Mouse (Mus musculus) adrenal gland, postnatal 10 days (tissue): ENCODE data around the gene Tmem59. TPM values are rescaled to one million over a fixed set of nuclear protein-coding genes. Genes with fewer than 3 reads are reported as not detected.

Experiments
- DNase-seq: peaks from one replicate; pipeline ENCODE4 v3.0.0; 2021; ENCODE audit warnings: mixed read lengths
- total RNA-seq, 2 experiments: library from RNA; stranded (reverse); gene quantifications; 2 replicates each; pipeline ENCODE4 v1.2.3; 2021

Gene Tmem59
- total RNA-seq, 2 experiments from 2014 or later = 288 to 289 TPM

DNA sequence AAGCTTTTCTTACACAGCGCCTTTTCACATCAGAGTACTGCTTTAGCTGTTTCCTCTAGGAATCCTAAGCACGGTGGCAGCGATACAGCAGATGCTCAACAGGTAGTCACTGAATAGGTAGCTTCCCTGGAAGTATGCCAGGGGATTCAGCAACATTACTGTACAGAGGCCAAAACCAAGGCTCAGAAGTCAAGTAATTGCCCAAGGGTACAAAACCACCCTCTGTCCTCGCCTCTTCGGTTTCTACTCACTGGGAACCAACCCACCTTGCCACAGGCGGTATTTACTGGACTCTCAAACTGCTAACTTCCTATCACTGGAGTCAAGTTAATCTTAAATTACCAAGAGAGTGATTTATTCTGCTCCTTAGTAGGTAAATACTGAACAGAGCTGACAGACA lies 62.0 kb downstream of the Tmem59 start:
- DNase-seq = no peak

DNA sequence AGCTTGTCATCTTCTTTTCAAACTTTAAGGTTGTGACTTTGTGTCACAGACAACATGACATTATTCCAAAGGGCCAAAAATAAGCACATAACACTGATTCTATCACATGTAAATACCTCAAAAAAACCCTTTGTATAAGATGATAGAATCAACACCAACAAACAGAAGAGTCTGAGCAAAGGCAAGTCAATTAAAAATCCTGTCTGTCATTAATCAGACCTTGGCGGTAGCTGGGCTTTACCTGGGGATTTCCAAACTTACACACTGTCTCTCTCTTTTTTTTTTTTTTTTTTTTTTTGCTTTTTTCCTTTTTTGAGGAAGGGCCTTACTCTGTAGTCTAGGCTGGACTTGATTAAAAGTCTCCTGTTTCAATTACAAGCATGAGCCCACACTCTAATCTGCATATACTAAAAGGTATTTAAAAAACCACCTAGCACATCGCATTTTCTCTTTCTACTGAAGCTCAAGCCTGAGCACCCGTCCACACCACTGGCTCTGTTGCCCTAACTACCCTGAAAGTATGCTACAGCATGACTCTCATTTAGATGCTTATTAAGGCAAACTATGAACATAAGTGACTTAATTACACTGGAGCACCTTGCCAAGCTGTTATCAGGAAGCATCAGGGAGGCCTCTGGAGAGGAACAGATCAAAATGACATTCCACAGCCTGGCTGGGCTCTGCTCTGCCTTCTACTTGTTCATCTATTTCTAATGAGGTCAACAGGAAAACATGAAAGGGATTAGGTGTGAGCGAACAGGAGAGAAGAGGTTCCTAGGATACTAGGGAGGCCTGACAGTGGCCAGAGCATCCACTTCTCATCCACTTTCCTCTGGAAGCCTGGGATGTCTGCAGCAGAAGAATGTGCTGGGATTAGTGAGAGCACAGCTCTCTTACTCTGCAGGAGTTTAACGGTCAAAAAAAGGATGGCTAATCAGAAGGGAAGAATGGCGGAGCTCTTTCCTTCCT lies 65.5 kb downstream of the Tmem59 start:
- DNase-seq = no peak

DNA sequence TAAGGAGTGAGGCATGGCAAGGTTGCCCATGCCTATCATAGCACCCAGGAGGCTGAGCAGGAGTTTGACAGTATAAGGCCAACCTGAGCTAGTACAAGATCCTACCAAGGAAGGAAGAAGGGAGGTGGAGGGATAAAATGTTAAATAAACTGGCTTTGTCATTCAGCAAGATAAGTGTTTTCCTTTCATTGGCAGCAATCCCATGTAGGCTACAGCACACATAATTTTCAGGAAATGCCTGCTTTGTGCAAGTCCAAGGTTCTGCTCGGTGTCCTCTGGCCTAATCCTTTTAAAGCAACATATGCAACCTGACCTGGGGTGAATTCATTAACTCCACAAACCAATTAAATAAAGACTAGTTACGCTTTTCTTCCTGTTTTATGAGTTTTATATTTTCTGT lies 67.2 kb downstream of the Tmem59 start:
- DNase-seq = peak; percentile 21

- DNase-seq = no peak
Observed at GRCm38 (mm10) chr4:107246040-107246439, 67.8 kb downstream of the Tmem59 start.

- DNase-seq = no peak
Observed at GRCm38 (mm10) chr4:107247110-107247509, 68.9 kb downstream of the Tmem59 start.

GRCm38 (mm10) chr4:107248061-107248460 lies 69.9 kb downstream of the Tmem59 start:
- no peak for DNase-seq

- no peak for DNase-seq
Observed at GRCm38 (mm10) chr4:107249471-107249870, 71.3 kb downstream of the Tmem59 start.

GRCm38 (mm10) chr4:107250494-107250893 lies 72.3 kb downstream of the Tmem59 start:
- DNase-seq = peak; percentile 51

Other genes starting within 250 kb of the Tmem59 start
- 100 to 1,000 TPM in 1 of 2 experiments, 10 to 100 TPM in 1; 99.3 to 119 TPM for gene Mrpl37, start 111.5 kb upstream of the Tmem59 start, total RNA-seq
- 10 to 100 TPM; 14.8 to 20.1 TPM for gene Cyb5rl, start 111.4 kb upstream of the Tmem59 start, total RNA-seq
- gene Cdcp2, start 81.5 kb upstream of the Tmem59 start, total RNA-seq = under 1 TPM in 1 of 2 experiments, not detected in 1; 0.12 TPM
- gene Tceanc2, start 717 bp downstream of the Tmem59 start, total RNA-seq = 10 to 100 TPM; 22.4 to 22.8 TPM
- under 1 TPM in 1 of 2 experiments, not detected in 1; 0.27 TPM for gene Ldlrad1, start 30.8 kb downstream of the Tmem59 start, total RNA-seq
- 10 to 100 TPM; 29.3 to 29.5 TPM for gene Lrrc42, start 75.1 kb downstream of the Tmem59 start, total RNA-seq
- 10 to 100 TPM; 21.9 to 28.5 TPM for gene Hspb11, start 75.2 kb downstream of the Tmem59 start, total RNA-seq
- 10 to 100 TPM in 1 of 2 experiments, 1 to 10 TPM in 1; 9.1 to 12.2 TPM for gene Dio1, start 128.8 kb downstream of the Tmem59 start, total RNA-seq
- gene Yipf1, start 136.0 kb downstream of the Tmem59 start, total RNA-seq = 10 to 100 TPM; 49.3 to 52.6 TPM
- gene Ndc1, start 189.4 kb downstream of the Tmem59 start, total RNA-seq = 10 to 100 TPM; 15.2 to 16.9 TPM